Mouse (Mus musculus): ENCODE measurements around the gene Tent4a. TPM values are rescaled to one million over a fixed set of nuclear protein-coding genes. Genes with fewer than 3 reads are reported as not detected.

Gene Tent4a
- total and polyA plus RNA-seq, 3 experiments, result 3.6 to 8.8 (median 5.7) TPM

GRCm38 (mm10) chr13:69487611-69488275 is 46.7 kb downstream of the Tent4a start:
- TF ChIP-seq IRF4 (IDR thresholded peaks at IDR 0.05; ENCODE audit: low read depth, low read length) (no peak), ETS1 (conservative IDR thresholded peaks at IDR 0.05; ENCODE audit: low read depth, low read length) (no peak), MEF2A (IDR thresholded peaks at IDR 0.05; ENCODE audit: borderline replicate concordance, low read depth, low read length) (no peak), NELFE (IDR thresholded peaks at IDR 0.05; ENCODE audit: low read depth, low read length) (no peak), RAD21 (IDR thresholded peaks at IDR 0.05; ENCODE audit: low read depth, low read length) (no peak), NRF1 (IDR thresholded peaks at IDR 0.05; ENCODE audit: low read depth, low read length) (no peak), TCF12 (IDR thresholded peaks at IDR 0.05; ENCODE audit: low read depth, low read length) (no peak), MXI1 (IDR thresholded peaks at IDR 0.05; ENCODE audit: low read depth, low read length) (no peak), ZMIZ1 (IDR thresholded peaks at IDR 0.05; ENCODE audit: low read depth, low read length) (no peak)
- Histone ChIP-seq H3K27me3 (replicated peaks) (peaks cover 2% of the 10 kb centered on the region), H3K36me3 (replicated peaks in 1 of 2; ENCODE audit: control insufficient read depth in 1 of 2, insufficient read depth in 1 of 2, low read length in 1 of 2) (no peaks in the 10 kb centered on the region), H3K9ac (ENCODE audit: insufficient read depth, low read depth) (no peak overlapping the region), H3K79me2 (replicated peaks; ENCODE audit: control insufficient read depth, extremely low read depth, insufficient read depth, poor library complexity, severe bottlenecking) (no peaks in the 10 kb centered on the region), H3K9me3 (replicated peaks; ENCODE audit: low read length) (no peaks in the 10 kb centered on the region), H3K4me2 (ENCODE audit: insufficient read depth, low read depth, poor library complexity, severe bottlenecking) (no peak overlapping the region), H3K4me1 (ENCODE audit: control insufficient read depth in 1 of 2, insufficient read depth in 2 of 2) (peaks cover 0 to 12% of the 10 kb centered on the region in 2 experiments; a peak in 2 of 4 replicates), H3K4me3 (replicated peaks in 1 of 3; ENCODE audit: low read depth in 2 of 3, low read length in 2 of 3, poor library complexity in 1 of 3) (no peak overlapping the region), H3K27ac (ENCODE audit: insufficient read depth, low read depth) (no peak overlapping the region)
- in situ Hi-C loops (cut with MboI; ENCODE audit: low pct_ligation_motif_present, low pct_unique_long_range_greater_than_20kb, low sequenced_read_pairs) (no loop called here), dilution Hi-C loops (cut with MboI; ENCODE audit: extremely low pct_ligation_motif_present, extremely low pct_unique_long_range_greater_than_20kb, low sequenced_read_pairs) (no loop called here)
- DNase-seq (ENCODE audit: extremely low read depth), result no peak

- Histone ChIP-seq H3K9me3 (replicated peaks; ENCODE audit: low read length) (no peaks in the 10 kb centered on the region), H3K36me3 (replicated peaks in 1 of 2; ENCODE audit: control insufficient read depth in 1 of 2, insufficient read depth in 1 of 2, low read length in 1 of 2) (no peaks in the 10 kb centered on the region), H3K4me2 (ENCODE audit: insufficient read depth, low read depth, poor library complexity, severe bottlenecking) (no peak overlapping the region), H3K4me3 (replicated peaks in 1 of 3; ENCODE audit: low read depth in 2 of 3, low read length in 2 of 3, poor library complexity in 1 of 3) (no peak overlapping the region), H3K27ac (ENCODE audit: insufficient read depth, low read depth) (no peak overlapping the region), H3K4me1 (ENCODE audit: control insufficient read depth in 1 of 2, insufficient read depth in 2 of 2) (peaks cover 0 to 12% of the 10 kb centered on the region in 2 experiments; a peak in 2 of 4 replicates), H3K27me3 (replicated peaks) (peaks cover 2% of the 10 kb centered on the region), H3K79me2 (replicated peaks; ENCODE audit: control insufficient read depth, extremely low read depth, insufficient read depth, poor library complexity, severe bottlenecking) (no peaks in the 10 kb centered on the region), H3K9ac (ENCODE audit: insufficient read depth, low read depth) (no peak overlapping the region)
- DNase-seq (ENCODE audit: extremely low read depth), result no peak
- TF ChIP-seq POLR2A (IDR thresholded peaks at IDR 0.05; ENCODE audit: low read depth, low read length) (no peak), SMC3 (IDR thresholded peaks at IDR 0.05; ENCODE audit: low read depth, low read length) (no peak), MXI1 (IDR thresholded peaks at IDR 0.05; ENCODE audit: low read depth, low read length) (no peak), ETS1 (conservative IDR thresholded peaks at IDR 0.05; ENCODE audit: low read depth, low read length) (no peak), MAFK (IDR thresholded peaks at IDR 0.05; ENCODE audit: insufficient replicate concordance, low read length) (no peak), JUND (conservative IDR thresholded peaks at IDR 0.05; ENCODE audit: low read depth, low read length) (no peak)
- dilution Hi-C loops (cut with MboI; ENCODE audit: extremely low pct_ligation_motif_present, extremely low pct_unique_long_range_greater_than_20kb, low sequenced_read_pairs), result no loop called here
- in situ Hi-C loops (cut with MboI; ENCODE audit: low pct_ligation_motif_present, low pct_unique_long_range_greater_than_20kb, low sequenced_read_pairs), result no loop called here
Measured at GRCm38 (mm10) chr13:69487108-69487507, 47.3 kb downstream of the Tent4a start.

Data from CH12.LX (cell line).